Mouse (Mus musculus) kidney, adult 2 months (tissue): ENCODE data around the gene Slc4a8. TPM values are rescaled to one million over a fixed set of nuclear protein-coding genes. Genes with fewer than 3 reads are reported as not detected.

Experiments used
- DNase-seq: peaks from one replicate; pipeline ENCODE4 v3.0.0; 2021
- H3K27ac ChIP-seq: fragments of 200-500 bp; 2 replicates; pipeline ENCODE4 v1.5.1; 2012; ENCODE audit warnings: low read depth, low read length, control low read depth, inconsistent platforms; ENCODE audit not compliant: insufficient read depth
- H3K27me3 ChIP-seq: fragments of 200-500 bp; replicated peaks from 2 replicates; pipeline ENCODE4 v1.6.1; 2012; ENCODE audit warnings: mild to moderate bottlenecking, moderate library complexity, low read length, inconsistent platforms; ENCODE audit not compliant: control insufficient read depth, insufficient read depth
- H3K36me3 ChIP-seq: fragments of 200-500 bp; 2 replicates; pipeline ENCODE4 v1.6.1; 2012; ENCODE audit warnings: mild to moderate bottlenecking, moderate library complexity, low read length, inconsistent platforms; ENCODE audit not compliant: control insufficient read depth, insufficient read depth
- H3K4me1 ChIP-seq: fragments of 200-500 bp; 2 replicates; pipeline ENCODE4 v1.6.1; 2011; ENCODE audit warnings: low read length; ENCODE audit not compliant: control insufficient read depth, insufficient read depth
- H3K4me3 ChIP-seq: fragments of 200-500 bp; 2 replicates; pipeline ENCODE4 v1.5.1; 2011; ENCODE audit warnings: mild to moderate bottlenecking, low read depth, low read length, control low read depth; ENCODE audit not compliant: insufficient read depth
- CTCF ChIP-seq: fragments of 200-500 bp; conservative IDR thresholded peaks from 2 replicates; pipeline ENCODE4 v1.5.1; 2011; ENCODE audit warnings: low read depth, mild to moderate bottlenecking, control low read depth, low read length, moderate library complexity, mixed read lengths; ENCODE audit not compliant: insufficient read depth, insufficient read length
- POLR2A ChIP-seq: fragments of 200-500 bp; IDR thresholded peaks from one replicate; pipeline ENCODE4 v1.6.1; 2011; ENCODE audit warnings: low read depth, low read length, control low read depth
- WGBS: fragments of 180-500 bp; shearing (Covaris S2); methylation state at CpG from one replicate; pipeline ENCODE4 v1.1.7; 2018; 5-methylcytosine and 5-hydroxymethylcytosine counted together
- polyA plus RNA-seq: library from polyadenylated mRNA; depleted of rRNA; stranded (reverse); fragments of >200 nt; gene quantifications from 2 replicates; pipeline ENCODE4 v1.2.3, GENCODE M21; 2012

Slc4a8 gene
- polyA plus RNA-seq, 1 experiment = 5.9 TPM

DNA sequence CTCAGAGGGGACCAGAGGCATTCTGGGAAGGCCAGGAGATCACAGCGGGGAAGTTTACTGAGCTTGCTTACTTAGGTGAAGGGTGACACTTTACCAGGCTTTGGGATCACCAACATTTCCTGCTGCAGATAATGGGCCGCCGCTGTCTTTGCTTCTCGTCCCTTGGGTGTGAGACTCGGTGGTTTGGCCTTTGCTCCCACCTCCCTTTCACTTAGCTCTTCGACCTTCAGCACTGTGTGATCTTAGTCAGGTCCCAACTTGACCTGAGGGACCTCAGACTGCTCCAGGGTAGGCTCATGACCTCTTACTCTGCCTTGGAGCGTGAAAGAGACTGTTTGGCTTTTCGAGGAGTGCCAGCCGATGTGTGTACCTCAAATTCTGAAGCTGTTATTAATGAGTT, 30.5 kb upstream of the Slc4a8 start:
- TF ChIP-seq CTCF = no peak
- TF ChIP-seq POLR2A = no peak
- no peak for DNase-seq
- no peaks in the 10 kb centered on the region for H3K4me1 ChIP-seq
- H3K27ac ChIP-seq = no peak overlapping the region
- no peak overlapping the region for H3K4me3 ChIP-seq
- H3K36me3 ChIP-seq = no peaks in the 10 kb centered on the region
- 71% methylated on average over 9 of the region's 9 CpGs for whole genome bisulfite sequencing
- H3K27me3 ChIP-seq = 0 out of 2 replicates have a peak, but pooled peaks cover 2% of the 10 kb centered on the region

DNA sequence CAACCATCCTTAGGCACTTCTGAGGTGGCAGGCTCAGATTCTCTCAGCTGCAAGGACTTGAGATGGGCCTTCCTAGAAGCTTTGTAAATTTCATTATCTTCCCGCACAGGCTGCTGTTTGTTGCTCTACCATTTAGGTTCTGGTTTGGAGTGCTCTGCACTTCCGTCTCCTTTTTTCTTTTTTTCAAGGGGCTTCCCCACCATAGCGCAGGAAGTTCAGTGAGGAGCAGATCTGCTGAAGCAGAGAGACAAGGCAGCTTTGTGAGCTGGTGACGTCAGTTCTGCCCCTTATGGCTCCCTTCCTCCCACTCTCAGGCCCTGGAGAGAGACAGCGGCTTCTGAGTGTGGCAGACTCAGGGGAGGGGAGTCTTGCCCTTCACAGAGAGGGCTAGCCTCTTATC, 29.0 kb upstream of the Slc4a8 start:
- Histone ChIP-seq H3K36me3 (no peaks in the 10 kb centered on the region), H3K4me1 (no peaks in the 10 kb centered on the region), H3K27ac (no peak overlapping the region), H3K27me3 (0 out of 2 replicates have a peak, but pooled peaks cover 2% of the 10 kb centered on the region), H3K4me3 (no peak overlapping the region)
- WGBS = 65% methylated on average over 5 of the region's 5 CpGs
- DNase-seq = no peak
- TF ChIP-seq CTCF = no peak
- no peak for TF ChIP-seq POLR2A

DNA sequence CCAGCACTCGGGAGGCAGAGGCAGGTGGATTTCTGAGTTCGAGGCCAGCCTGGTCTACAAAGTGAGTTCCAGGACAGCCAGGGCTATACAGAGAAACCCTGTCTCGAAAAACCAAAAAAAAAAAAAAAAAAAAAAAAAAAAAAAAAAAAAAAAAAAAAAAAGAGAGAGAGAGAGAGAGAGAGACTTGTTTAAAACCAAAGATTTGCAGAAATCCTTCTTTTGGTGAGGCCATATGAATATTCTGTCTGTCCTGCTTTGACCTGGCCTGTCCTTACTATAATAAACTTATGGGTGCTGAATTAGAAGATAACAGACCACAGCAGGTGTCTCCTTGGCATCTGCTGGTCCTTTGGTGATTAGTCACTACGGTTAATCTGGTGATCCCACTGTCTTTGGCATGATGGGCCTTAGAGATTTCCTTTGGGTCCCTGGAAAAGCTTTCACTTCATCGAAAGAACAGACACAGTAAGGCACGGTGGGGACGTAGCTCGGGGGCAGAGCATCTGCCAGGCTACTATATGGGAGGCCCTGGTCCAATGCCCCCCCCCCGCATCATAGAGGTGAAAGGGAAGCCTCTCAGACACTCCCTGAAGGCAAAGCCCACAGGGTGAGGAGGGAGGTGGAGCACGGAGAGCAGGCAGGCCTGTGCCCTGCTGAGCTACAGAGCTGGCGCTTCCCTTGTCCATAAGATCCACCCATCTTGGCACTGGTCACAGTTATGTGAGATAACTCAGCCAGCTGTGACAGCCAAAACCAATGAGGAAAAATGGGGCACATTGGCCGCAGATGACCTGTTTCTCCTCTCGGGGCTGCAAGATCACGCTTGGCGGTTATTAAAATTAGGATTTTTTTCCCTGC, 26.2 kb upstream of the Slc4a8 start:
- TF ChIP-seq POLR2A (no peak), CTCF (no peak)
- Histone ChIP-seq H3K36me3 (no peaks in the 10 kb centered on the region), H3K27me3 (no peaks in the 10 kb centered on the region), H3K4me3 (no peak overlapping the region), H3K4me1 (no peaks in the 10 kb centered on the region), H3K27ac (no peak overlapping the region)
- no peak for DNase-seq
- WGBS = 85% methylated on average over 14 of the region's 15 CpGs

DNA sequence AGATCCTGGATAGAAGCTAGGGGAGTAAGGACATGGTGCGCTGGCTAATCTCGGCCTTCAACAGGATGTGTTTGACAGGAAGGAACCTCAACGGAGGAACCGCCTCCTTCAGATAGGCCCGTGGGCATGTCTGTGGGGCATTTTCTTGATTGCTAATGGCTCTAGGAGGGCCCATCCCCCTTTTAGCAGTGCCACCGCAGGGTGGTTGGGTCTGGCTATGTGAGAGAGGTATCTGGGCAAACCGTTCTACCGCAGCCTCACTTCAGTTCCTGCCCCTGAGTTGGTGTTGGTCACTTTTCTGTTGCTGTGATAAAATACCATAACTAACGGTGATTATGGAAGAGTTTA, 25.6 kb upstream of the Slc4a8 start:
- Histone ChIP-seq H3K27ac (no peak overlapping the region), H3K27me3 (no peaks in the 10 kb centered on the region), H3K4me3 (no peak overlapping the region), H3K36me3 (no peaks in the 10 kb centered on the region), H3K4me1 (no peaks in the 10 kb centered on the region)
- DNase-seq = no peak
- TF ChIP-seq CTCF (no peak), POLR2A (no peak)
- WGBS = 80% methylated on average over 9 of the region's 9 CpGs

DNA sequence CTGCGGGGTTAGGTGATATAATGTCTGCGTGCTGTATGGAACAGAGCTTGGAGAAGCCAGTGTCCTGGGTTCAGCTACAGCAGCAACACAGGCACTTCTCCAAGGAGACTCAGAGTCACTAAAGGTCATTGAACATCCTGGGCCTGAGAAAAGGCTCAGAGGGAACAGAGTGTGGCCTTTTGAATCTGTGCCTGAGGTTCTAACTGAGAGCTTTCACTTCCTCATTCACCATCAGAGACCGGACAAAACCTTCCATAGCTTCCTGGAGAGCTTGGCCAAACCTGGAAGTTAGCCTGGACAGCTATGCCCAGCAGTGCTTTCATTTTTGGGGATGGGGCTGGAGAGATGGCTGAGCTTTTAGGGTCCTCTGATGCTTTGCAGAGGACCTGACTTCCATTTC, 23.9 kb upstream of the Slc4a8 start:
- DNase-seq = no peak
- no peaks in the 10 kb centered on the region for H3K27me3 ChIP-seq
- TF ChIP-seq POLR2A = no peak
- no peak for TF ChIP-seq CTCF
- 85% methylated on average over 3 of the region's 3 CpGs for WGBS
- H3K36me3 ChIP-seq = no peaks in the 10 kb centered on the region
- no peak overlapping the region for H3K27ac ChIP-seq
- no peaks in the 10 kb centered on the region for H3K4me1 ChIP-seq
- no peak overlapping the region for H3K4me3 ChIP-seq

DNA sequence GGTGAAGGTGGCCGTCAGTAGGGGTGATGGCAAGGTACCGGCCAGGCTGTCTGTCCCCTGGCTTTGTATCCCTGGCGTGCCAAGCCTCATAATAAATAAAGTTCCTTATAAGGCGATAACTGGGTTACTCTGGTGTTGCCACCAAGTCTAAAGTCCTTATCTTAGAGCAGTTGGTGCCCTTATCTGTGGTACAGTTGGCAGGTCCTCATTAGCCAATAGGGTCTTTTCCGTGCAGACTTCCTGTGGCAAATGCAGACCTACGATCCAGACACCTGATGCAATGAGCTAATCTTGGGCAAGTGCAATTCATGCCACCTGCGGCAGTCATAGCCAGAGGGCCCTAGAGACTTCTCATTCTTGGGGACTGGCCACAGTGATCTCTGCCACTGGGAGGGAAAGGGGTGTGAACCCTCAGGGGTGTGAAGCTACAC, 23.2 kb upstream of the Slc4a8 start:
- H3K27me3 ChIP-seq = no peaks in the 10 kb centered on the region
- 86% methylated on average over 7 of the region's 7 CpGs for WGBS
- H3K36me3 ChIP-seq = no peaks in the 10 kb centered on the region
- H3K4me1 ChIP-seq = no peaks in the 10 kb centered on the region
- TF ChIP-seq POLR2A = no peak
- TF ChIP-seq CTCF = no peak
- H3K4me3 ChIP-seq = no peak overlapping the region
- H3K27ac ChIP-seq = no peak overlapping the region
- DNase-seq = no peak

DNA sequence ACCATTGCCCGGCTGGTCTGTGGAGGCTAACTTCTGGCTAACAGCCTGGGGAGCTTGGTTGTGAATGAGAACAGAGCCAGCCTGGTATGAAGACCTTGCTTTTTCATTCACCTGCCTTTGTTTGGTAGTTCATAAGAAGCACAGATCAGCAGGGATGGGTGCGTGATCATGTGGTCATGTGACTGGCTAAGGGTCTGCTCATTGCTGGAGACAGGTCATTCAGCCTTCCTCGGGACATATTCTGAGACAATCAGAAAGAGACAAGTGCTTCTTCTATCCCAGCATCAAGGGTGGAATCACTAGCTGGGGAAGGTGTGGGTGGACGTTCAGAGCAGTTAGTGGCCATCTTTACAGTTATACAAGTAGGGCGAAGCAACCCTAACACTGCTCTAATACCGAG, 22.1 kb upstream of the Slc4a8 start:
- H3K27me3 ChIP-seq = no peaks in the 10 kb centered on the region
- DNase-seq = no peak
- no peaks in the 10 kb centered on the region for H3K4me1 ChIP-seq
- no peaks in the 10 kb centered on the region for H3K36me3 ChIP-seq
- H3K4me3 ChIP-seq = no peak overlapping the region
- WGBS = 82% methylated on average over 6 of the region's 6 CpGs
- no peak overlapping the region for H3K27ac ChIP-seq
- no peak for TF ChIP-seq CTCF
- no peak for TF ChIP-seq POLR2A
